8 mouse cellular contexts compared by ENCODE assay signal in the genomic region with DNA sequence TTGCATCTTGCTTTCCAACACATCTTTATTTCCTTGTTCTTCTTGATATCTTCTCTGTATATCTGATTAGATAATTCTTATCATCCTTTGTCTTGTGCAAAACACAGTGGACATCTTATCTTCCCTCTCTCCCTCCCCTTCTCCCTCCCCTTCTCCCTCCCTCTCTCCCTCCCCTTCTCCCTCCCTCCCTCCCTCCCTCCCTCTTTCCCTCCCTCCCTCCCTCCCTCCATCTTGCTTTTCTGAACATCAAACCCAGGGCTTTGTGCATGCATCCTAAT.
A peak's percentile ranks its signal among the peaks of the same experiment; 100 is the strongest.
DNase-seq lines count a peak whose midpoint lies in the region; ATAC-seq and TF ChIP-seq lines count a peak whose summit lies in the region.
"Had no signal": no experiment of that assay in that cellular context is flagged by ENCODE, and none has a peak within 500 bp of the region (broad histone marks: within the 10 kb centered on the region; RNA-seq: fewer than 3 reads in every experiment).

No protein-coding gene starts in this region.

- H3K9me3 ChIP-seq in lung, embryonic 14.5 days (ENCODE audit: low read depth, low read length): no peaks in the 10 kb centered on the region
- no peaks in the 10 kb centered on the region for H3K9me3 ChIP-seq in forebrain, embryonic 14.5 days (replicated peaks; ENCODE audit: control insufficient read depth, low read length)
- no peaks in the 10 kb centered on the region for H3K9me3 ChIP-seq in intestine, embryonic 15.5 days
- H3K9me3 ChIP-seq in neural tube, embryonic 13.5 days: no peaks in the 10 kb centered on the region

- no peak overlapping the region for H3K4me3 ChIP-seq in lung, embryonic 14.5 days (ENCODE audit: low read depth, low read length)
- no peak overlapping the region for H3K4me3 ChIP-seq in forebrain, embryonic 14.5 days (ENCODE audit: low read depth, low read length)
- H3K4me3 ChIP-seq in intestine, embryonic 15.5 days (replicated peaks): no peak overlapping the region
- H3K4me3 ChIP-seq in neural tube, embryonic 13.5 days: no peak overlapping the region

- no peaks in the 10 kb centered on the region for H3K36me3 ChIP-seq in lung, embryonic 14.5 days (ENCODE audit: insufficient read depth)
- no peaks in the 10 kb centered on the region for H3K36me3 ChIP-seq in forebrain, embryonic 14.5 days (ENCODE audit: control insufficient read depth, insufficient read depth, low read length)
- H3K36me3 ChIP-seq in intestine, embryonic 15.5 days: no peaks in the 10 kb centered on the region
- H3K36me3 ChIP-seq in neural tube, embryonic 13.5 days: no peaks in the 10 kb centered on the region

- H3K9ac ChIP-seq in lung, embryonic 14.5 days: no peak overlapping the region; the same call in 1 of the 2 replicates
- peak overlapping the region; percentile 54; the same call in 1 of the 2 replicates for H3K9ac ChIP-seq in forebrain, embryonic 14.5 days (ENCODE audit: low read length)
- H3K9ac ChIP-seq in intestine, embryonic 15.5 days: no peak overlapping the region
- H3K9ac ChIP-seq in neural tube, embryonic 13.5 days: peak overlapping the region; percentile 65; the same call in 1 of the 2 replicates

- H3K4me1 ChIP-seq in lung, embryonic 14.5 days (ENCODE audit: insufficient read depth): peaks cover 12% of the 10 kb centered on the region
- peaks cover 8% of the 10 kb centered on the region for H3K4me1 ChIP-seq in forebrain, embryonic 14.5 days (ENCODE audit: control insufficient read depth, insufficient read depth, low read length)
- H3K4me1 ChIP-seq in intestine, embryonic 15.5 days (replicated peaks): peaks cover 13% of the 10 kb centered on the region
- H3K4me1 ChIP-seq in neural tube, embryonic 13.5 days (replicated peaks): peaks cover 57% of the 10 kb centered on the region

- ATAC-seq in lung, embryonic 14.5 days (ENCODE audit: insufficient read depth): no peak
- no peak for ATAC-seq in forebrain, embryonic 14.5 days
- no peak for ATAC-seq in intestine, embryonic 15.5 days
- no peak for ATAC-seq in neural tube, embryonic 13.5 days (ENCODE audit: low read depth)

- H3K4me2 ChIP-seq in lung, embryonic 14.5 days: no peak overlapping the region
- H3K4me2 ChIP-seq in forebrain, embryonic 14.5 days (ENCODE audit: low read length): no peak overlapping the region
- H3K4me2 ChIP-seq in intestine, embryonic 15.5 days (replicated peaks): no peak overlapping the region
- peak overlapping the region; percentile 41 for H3K4me2 ChIP-seq in neural tube, embryonic 13.5 days

- H3K27me3 ChIP-seq in lung, embryonic 14.5 days (ENCODE audit: insufficient read depth, low read length): no peaks in the 10 kb centered on the region
- no peaks in the 10 kb centered on the region for H3K27me3 ChIP-seq in forebrain, embryonic 14.5 days (replicated peaks; ENCODE audit: control insufficient read depth, insufficient read depth, low read length)
- H3K27me3 ChIP-seq in intestine, embryonic 15.5 days (replicated peaks): no peaks in the 10 kb centered on the region
- no peaks in the 10 kb centered on the region for H3K27me3 ChIP-seq in neural tube, embryonic 13.5 days

- H3K27ac ChIP-seq in lung, embryonic 14.5 days (ENCODE audit: low read depth): peak overlapping the region; percentile 39; the same call in 1 of the 2 replicates
- peak overlapping the region; percentile 82; the same call in 1 of the 2 replicates for H3K27ac ChIP-seq in forebrain, embryonic 14.5 days (ENCODE audit: low read depth, low read length)
- peak overlapping the region; percentile 71; the same call in 1 of the 2 replicates for H3K27ac ChIP-seq in intestine, embryonic 15.5 days
- H3K27ac ChIP-seq in neural tube, embryonic 13.5 days (replicated peaks): peak overlapping the region; percentile 98

- no peak for DNase-seq in lung, embryonic 14.5 days
- no peak for DNase-seq in lung, postnatal 25 days (ENCODE audit: low spot score)
- no peak for DNase-seq in forebrain, embryonic 14.5 days (ENCODE audit: low spot score)
- no peak for DNase-seq in spleen, postnatal 14 days (ENCODE audit: low spot score in 2 of 2)
- no peak for DNase-seq in left cerebral cortex, adult 8-10 months (ENCODE audit: low spot score in 2 of 2)
- DNase-seq: lung, postnatal 14 days had no signal

- no peak for TF ChIP-seq CTCF in lung, embryonic 14.5 days (IDR thresholded peaks at IDR 0.05; ENCODE audit: low read depth)

Comparison
In these comparisons a context has a peak if more than half of its experiments do, and no peak if none do; other contexts are left out.
1. H3K27ac ChIP-seq: peak in every context shown above with its lines; median percentile 98 in neural tube, embryonic 13.5 days; 82 in forebrain, embryonic 14.5 days; 71 in intestine, embryonic 15.5 days; 39 in lung, embryonic 14.5 days.
2. H3K9ac ChIP-seq: peak in forebrain, embryonic 14.5 days (single experiment) and neural tube, embryonic 13.5 days (single experiment); none in lung, embryonic 14.5 days (single experiment) and intestine, embryonic 15.5 days (single experiment).